Mouse (Mus musculus) heart, postnatal 14 days (tissue): ENCODE measurements around the gene Foxo1. TPM values are rescaled to one million over a fixed set of nuclear protein-coding genes. Genes with fewer than 3 reads are reported as not detected.

Experiments used
- DNase-seq, 2 experiments: peaks; one replicate each; pipeline ENCODE4 v3.0.0; 2021 to 2022
- intact Hi-C: fragments of 180-260 bp; cut with DNase I; formaldehyde crosslinking; loops from one replicate; pipeline ENCODE4 v1.15.1; 2025
- total RNA-seq, 2 experiments: library from RNA; stranded (reverse); gene quantifications; 2 replicates each; pipeline ENCODE4 v1.2.3; 2021

Foxo1 gene
- total RNA-seq, 2 experiments from 2014 or later = 13.6 to 15.7 TPM

GRCm38 (mm10) chr3:52264354-52264753 is 3.8 kb upstream of the Foxo1 start:
- no peak for DNase-seq
- intact Hi-C loops = loop anchor here (5.0 kb wide), 1 partner anchor 423 kb away; no protein-coding TSS in a partner anchor

- intact Hi-C loops = no loop called here
- DNase-seq = peak; percentile 49 to 61
These were observed 1.5 kb upstream of the Foxo1 start for GRCm38 (mm10) chr3:52266606-52267160.

- intact Hi-C loops = no loop called here
- DNase-seq = peak; percentile 5 to 20
These were observed 864 bp upstream of the Foxo1 start for GRCm38 (mm10) chr3:52267293-52267651.

GRCm38 (mm10) chr3:52268487-52268736 is 276 bp downstream of the Foxo1 start:
- DNase-seq = no peak
- intact Hi-C loops = loop anchor here (2.0 kb wide), 2 partner anchors 136 to 182 kb away; no protein-coding TSS in a partner anchor

GRCm38 (mm10) chr3:52268737-52269513 is 789 bp downstream of the Foxo1 start:
- DNase-seq = peak; percentile 64 to 68
- intact Hi-C loops = loop anchor here (2.0 kb wide), 2 partner anchors 136 to 182 kb away; no protein-coding TSS in a partner anchor

- peak; percentile 72 to 75 for DNase-seq
- intact Hi-C loops = loop anchor here (2.0 to 5.0 kb wide), 3 partner anchors 68 to 181 kb away; no protein-coding TSS in a partner anchor
These were observed 1.6 kb downstream of the Foxo1 start for GRCm38 (mm10) chr3:52269514-52270351.

GRCm38 (mm10) chr3:52270511-52270910 is 2.4 kb downstream of the Foxo1 start:
- no peak for DNase-seq
- intact Hi-C loops = loop anchor here (5.0 kb wide), 1 partner anchor 67 kb away; no protein-coding TSS in a partner anchor

GRCm38 (mm10) chr3:52271376-52271775 is 3.2 kb downstream of the Foxo1 start:
- DNase-seq = no peak
- intact Hi-C loops = loop anchor here (5.0 kb wide), 1 partner anchor 66 kb away; no protein-coding TSS in a partner anchor

GRCm38 (mm10) chr3:52272376-52272865 is 4.3 kb downstream of the Foxo1 start:
- DNase-seq = no peak
- intact Hi-C loops = loop anchor here (5.0 kb wide), 1 partner anchor 65 kb away; no protein-coding TSS in a partner anchor

GRCm38 (mm10) chr3:52274475-52274874 is 6.3 kb downstream of the Foxo1 start:
- DNase-seq = no peak
- intact Hi-C loops = loop anchor here (5.0 kb wide), 1 partner anchor 63 kb away; no protein-coding TSS in a partner anchor

- intact Hi-C loops = no loop called here
- DNase-seq = no peak
These were observed 7.0 kb downstream of the Foxo1 start for GRCm38 (mm10) chr3:52275037-52275555.

- no peak for DNase-seq
- intact Hi-C loops = no loop called here
These were observed 12.5 kb downstream of the Foxo1 start for GRCm38 (mm10) chr3:52280681-52281080.

- DNase-seq = no peak
- intact Hi-C loops = no loop called here
These were observed 13.7 kb downstream of the Foxo1 start for GRCm38 (mm10) chr3:52281882-52282281.

- DNase-seq = no peak
- intact Hi-C loops = no loop called here
These were observed 14.2 kb downstream of the Foxo1 start for GRCm38 (mm10) chr3:52282369-52282768.

- no peak for DNase-seq
- intact Hi-C loops = no loop called here
These were observed 15.4 kb downstream of the Foxo1 start for GRCm38 (mm10) chr3:52283521-52283920.

- intact Hi-C loops = no loop called here
- no peak for DNase-seq
These were observed 22.7 kb downstream of the Foxo1 start for GRCm38 (mm10) chr3:52290811-52291210.

GRCm38 (mm10) chr3:52292498-52292897 is 24.4 kb downstream of the Foxo1 start:
- intact Hi-C loops = no loop called here
- no peak for DNase-seq

GRCm38 (mm10) chr3:52293946-52294345 is 25.8 kb downstream of the Foxo1 start:
- no peak for DNase-seq
- intact Hi-C loops = no loop called here

GRCm38 (mm10) chr3:52295688-52296087 is 27.6 kb downstream of the Foxo1 start:
- DNase-seq = no peak
- intact Hi-C loops = no loop called here

GRCm38 (mm10) chr3:52296224-52296760 is 28.2 kb downstream of the Foxo1 start:
- no peak for DNase-seq
- intact Hi-C loops = no loop called here
